Mouse (Mus musculus) intestine, embryonic 16.5 days (tissue): ENCODE data around the gene Map1s. TPM values are rescaled to one million over a fixed set of nuclear protein-coding genes. Genes with fewer than 3 reads are reported as not detected.

Experiments
- ATAC-seq: fragments of 200-750 bp; cut with Nextera tagmentation; 2 replicates; pipeline ENCODE4 v1.8.0; 2017; ENCODE audit warnings: moderate TSS enrichment, moderate library complexity
- H3K27ac ChIP-seq: fragments of 300-500 bp; sonication (generic); 2 replicates; pipeline ENCODE4 v1.5.1; 2014; ENCODE audit warnings: mild to moderate bottlenecking, low read length
- H3K27me3 ChIP-seq: fragments of 300-500 bp; sonication (generic); replicated peaks from 2 replicates; pipeline ENCODE4 v1.6.1; 2014; ENCODE audit warnings: low read length, control low read depth, mixed read lengths; ENCODE audit not compliant: control insufficient read depth, insufficient read depth
- H3K36me3 ChIP-seq: fragments of 300-500 bp; sonication (generic); 2 replicates; pipeline ENCODE4 v1.6.1; 2014; ENCODE audit warnings: low read length, control low read depth; ENCODE audit not compliant: control insufficient read depth, insufficient read depth
- H3K4me1 ChIP-seq: fragments of 300-500 bp; sonication (generic); 2 replicates; pipeline ENCODE4 v1.6.1; 2014; ENCODE audit warnings: low read length, control low read depth, mixed read lengths; ENCODE audit not compliant: control insufficient read depth, insufficient read depth
- H3K4me2 ChIP-seq: fragments of 300-500 bp; sonication (generic); 2 replicates; pipeline ENCODE4 v1.6.1; 2014; ENCODE audit warnings: low read depth, low read length, control low read depth
- H3K4me3 ChIP-seq: fragments of 300-500 bp; sonication (generic); 2 replicates; pipeline ENCODE4 v1.5.1; 2014; ENCODE audit warnings: mild to moderate bottlenecking, low read length
- H3K9ac ChIP-seq: fragments of 300-500 bp; sonication (generic); 2 replicates; pipeline ENCODE4 v1.6.1; 2014; ENCODE audit warnings: low read depth, low read length
- H3K9me3 ChIP-seq: fragments of 300-500 bp; sonication (generic); 2 replicates; pipeline ENCODE4 v1.6.1; 2016; ENCODE audit warnings: low read length, control low read depth; ENCODE audit not compliant: control insufficient read depth
- WGBS: fragments of 180-500 bp; shearing (Covaris S2); extraction: QIAGEN DNeasy Blood & Tissue Kit; methylation state at CpG from one replicate; pipeline ENCODE4 v1.1.7; 2014; 5-methylcytosine and 5-hydroxymethylcytosine counted together
- polyA plus RNA-seq: library from polyadenylated mRNA; unstranded; fragments of >200 nt; fragmentation: Nextera tagmentation; extraction: Ambion mirVana; gene quantifications from 2 replicates; pipeline ENCODE4 v1.2.1, GENCODE M21; 2015

Gene Map1s
- polyA plus RNA-seq, 1 experiment from 2014 or later: 32.6 TPM

- no peaks in the 10 kb centered on the region for H3K36me3 ChIP-seq
- no peaks in the 10 kb centered on the region for H3K27me3 ChIP-seq
- no peak for ATAC-seq
- H3K4me1 ChIP-seq: peaks cover 11% of the 10 kb centered on the region
- H3K9ac ChIP-seq: no peak overlapping the region
- H3K27ac ChIP-seq: no peak overlapping the region
- no peak overlapping the region for H3K4me2 ChIP-seq
- H3K4me3 ChIP-seq: no peak overlapping the region
- WGBS: 56% methylated on average over 4 of the region's 4 CpGs
- H3K9me3 ChIP-seq: no peaks in the 10 kb centered on the region
These were observed 1.2 kb upstream of the Map1s start for GRCm38 (mm10) chr8:70904532-70904931.

- H3K27me3 ChIP-seq: no peaks in the 10 kb centered on the region
- H3K4me3 ChIP-seq: peak overlapping the region; percentile 85
- H3K9ac ChIP-seq: peak overlapping the region; percentile 77
- peak; percentile 24 for ATAC-seq
- H3K27ac ChIP-seq: peak overlapping the region; percentile 86
- H3K4me2 ChIP-seq: peak overlapping the region; percentile 78
- H3K4me1 ChIP-seq: peaks cover 11% of the 10 kb centered on the region
- WGBS: 16% methylated on average over 8 of the region's 8 CpGs
- no peaks in the 10 kb centered on the region for H3K9me3 ChIP-seq
- no peaks in the 10 kb centered on the region for H3K36me3 ChIP-seq
These were observed 285 bp upstream of the Map1s start for GRCm38 (mm10) chr8:70905463-70905830.

GRCm38 (mm10) chr8:70907518-70907917 lies 1.8 kb downstream of the Map1s start:
- ATAC-seq: no peak
- Histone ChIP-seq H3K4me3 (no peak overlapping the region), H3K9ac (no peak overlapping the region), H3K27me3 (no peaks in the 10 kb centered on the region), H3K4me2 (no peak overlapping the region), H3K27ac (no peak overlapping the region), H3K36me3 (peaks cover 3% of the 10 kb centered on the region), H3K9me3 (no peaks in the 10 kb centered on the region), H3K4me1 (peaks cover 11% of the 10 kb centered on the region)
- 87% methylated on average over 2 of the region's 2 CpGs for WGBS

GRCm38 (mm10) chr8:70911596-70911995 lies 5.9 kb downstream of the Map1s start:
- 75% methylated on average over 5 of the region's 5 CpGs for WGBS
- no peaks in the 10 kb centered on the region for H3K27me3 ChIP-seq
- H3K4me3 ChIP-seq: no peak overlapping the region
- no peak for ATAC-seq
- H3K9me3 ChIP-seq: no peaks in the 10 kb centered on the region
- H3K36me3 ChIP-seq: peaks cover 21% of the 10 kb centered on the region
- H3K4me2 ChIP-seq: no peak overlapping the region
- peaks cover 6% of the 10 kb centered on the region for H3K4me1 ChIP-seq
- no peak overlapping the region for H3K27ac ChIP-seq
- no peak overlapping the region for H3K9ac ChIP-seq

- 92% methylated on average over 30 of the region's 30 CpGs for WGBS
- peaks cover 30% of the 10 kb centered on the region for H3K36me3 ChIP-seq
These were observed 7.2 kb downstream of the Map1s start for GRCm38 (mm10) chr8:70912955-70913354.

GRCm38 (mm10) chr8:70913523-70913922 lies 7.8 kb downstream of the Map1s start:
- H3K27me3 ChIP-seq: no peaks in the 10 kb centered on the region
- 93% methylated on average over 26 of the region's 26 CpGs for WGBS
- no peaks in the 10 kb centered on the region for H3K4me1 ChIP-seq
- H3K27ac ChIP-seq: no peak overlapping the region
- no peak overlapping the region for H3K4me2 ChIP-seq
- H3K4me3 ChIP-seq: no peak overlapping the region
- no peak for ATAC-seq
- H3K36me3 ChIP-seq: peaks cover 35% of the 10 kb centered on the region
- no peak overlapping the region for H3K9ac ChIP-seq
- no peaks in the 10 kb centered on the region for H3K9me3 ChIP-seq

More at GRCm38 (mm10) chr8:70912955-70913354, 7.2 kb downstream of the Map1s start:
- Histone ChIP-seq H3K9me3 (no peaks in the 10 kb centered on the region), H3K9ac (no peak overlapping the region), H3K4me3 (no peak overlapping the region), H3K4me2 (no peak overlapping the region), H3K27me3 (no peaks in the 10 kb centered on the region), H3K4me1 (no peaks in the 10 kb centered on the region), H3K27ac (no peak overlapping the region)
- ATAC-seq: no peak

- no peaks in the 10 kb centered on the region for H3K4me1 ChIP-seq
- H3K4me2 ChIP-seq: no peak overlapping the region
- H3K4me3 ChIP-seq: no peak overlapping the region
- H3K9ac ChIP-seq: no peak overlapping the region
- no peak for ATAC-seq
- no peak overlapping the region for H3K27ac ChIP-seq
- H3K27me3 ChIP-seq: no peaks in the 10 kb centered on the region
- H3K9me3 ChIP-seq: no peaks in the 10 kb centered on the region
- H3K36me3 ChIP-seq: peaks cover 36% of the 10 kb centered on the region
- 93% methylated on average over 17 of the region's 17 CpGs for WGBS
These were observed 9.0 kb downstream of the Map1s start for GRCm38 (mm10) chr8:70914704-70915103.

- H3K9me3 ChIP-seq: no peaks in the 10 kb centered on the region
- H3K4me1 ChIP-seq: no peaks in the 10 kb centered on the region
- no peak overlapping the region for H3K4me2 ChIP-seq
- no peaks in the 10 kb centered on the region for H3K27me3 ChIP-seq
- no peak overlapping the region for H3K27ac ChIP-seq
- H3K4me3 ChIP-seq: no peak overlapping the region
- WGBS: 80% methylated on average over 9 of the region's 9 CpGs
- H3K36me3 ChIP-seq: peaks cover 15% of the 10 kb centered on the region
- ATAC-seq: no peak
- no peak overlapping the region for H3K9ac ChIP-seq
These were observed 14.6 kb downstream of the Map1s start for GRCm38 (mm10) chr8:70920049-70920922.

- no peaks in the 10 kb centered on the region; the same call in 1 of the 2 replicates for H3K36me3 ChIP-seq
- H3K9me3 ChIP-seq: no peaks in the 10 kb centered on the region
- H3K4me1 ChIP-seq: no peaks in the 10 kb centered on the region
- no peak overlapping the region for H3K4me3 ChIP-seq
- H3K27me3 ChIP-seq: no peaks in the 10 kb centered on the region
- H3K27ac ChIP-seq: no peak overlapping the region
- no peak overlapping the region for H3K4me2 ChIP-seq
- 84% methylated on average over 4 of the region's 4 CpGs for WGBS
- no peak for ATAC-seq
- H3K9ac ChIP-seq: no peak overlapping the region
These were observed 18.4 kb downstream of the Map1s start for GRCm38 (mm10) chr8:70924151-70924550.
